Mouse (Mus musculus) c-Kit-positive CD71-negative TER-119-negative erythroid progenitor cells, embryonic 14.5 days (primary cell): ENCODE data around the gene BC005624.

Source experiments
- DNase-seq: peaks from one replicate; pipeline ENCODE4 v3.0.0-alpha.2; 2013; ENCODE audit warnings: low read depth

BC005624 gene

DNA sequence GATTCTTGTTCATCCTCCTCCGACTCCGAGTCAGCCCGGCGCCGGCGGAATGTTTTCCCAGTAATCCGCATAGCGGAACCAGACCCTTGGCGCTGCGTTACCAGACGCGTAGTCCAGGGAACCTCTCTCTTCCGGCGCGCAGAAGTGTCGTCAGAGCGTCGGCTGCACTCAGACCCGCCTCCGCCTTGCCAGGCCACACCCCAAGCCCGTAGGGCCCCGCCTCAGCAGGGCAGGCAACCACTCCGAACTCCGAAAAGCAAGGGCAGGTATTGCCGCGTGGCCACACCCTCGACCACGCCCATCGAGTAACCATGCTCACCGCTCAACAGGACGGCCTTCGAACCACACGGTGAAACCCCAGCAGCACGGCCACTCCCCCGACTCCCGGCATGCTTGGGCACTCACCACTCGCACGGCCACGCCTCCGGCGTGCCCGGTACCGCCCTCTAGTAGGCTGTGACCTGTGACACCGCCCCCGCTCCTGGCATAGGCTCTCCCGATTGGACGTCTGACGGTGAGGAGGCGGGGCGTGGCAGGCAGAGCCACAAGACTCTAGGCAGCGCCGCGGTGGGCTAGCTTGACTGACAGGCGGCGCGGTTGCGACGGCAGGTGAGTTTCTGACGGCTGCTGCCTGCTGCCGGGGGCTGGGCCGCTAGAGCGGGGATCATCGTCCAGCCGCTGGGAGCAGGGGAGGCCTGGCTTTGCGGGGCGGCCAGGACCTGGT lies at the start of gene BC005624, which contains the start of gene Usp20:
BC005624 (minus strand) TSS at position 412 of the 724 bp plus-strand sequence.
Usp20 (plus strand) TSS at position 490 of the 724 bp plus-strand sequence.
- DNase-seq = peak; percentile 97

DNA sequence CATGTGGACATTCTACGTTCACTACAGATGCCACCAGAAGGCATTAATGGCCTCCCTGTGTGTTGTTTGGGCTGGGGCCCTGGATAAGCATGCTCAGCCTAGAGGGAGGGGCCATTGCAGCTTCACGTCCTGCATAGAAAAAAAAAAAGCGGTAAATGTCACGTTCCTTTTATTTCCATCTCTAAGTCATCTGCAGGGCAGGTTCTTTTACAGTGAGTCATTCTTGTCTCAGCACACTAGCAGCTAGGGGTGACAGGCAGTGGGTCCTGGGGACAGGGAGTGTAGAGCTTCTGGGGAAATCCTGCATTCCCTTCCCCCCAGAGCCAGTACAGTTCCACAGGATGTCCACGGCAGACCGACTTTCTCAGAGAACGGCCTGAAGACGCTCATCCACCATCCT lies 44.6 kb upstream of the BC005624 start:
- DNase-seq = no peak

GRCm38 (mm10) chr2:31025458-31025857 lies 43.5 kb upstream of the BC005624 start:
- DNase-seq = no peak

GRCm38 (mm10) chr2:31024618-31025370 lies 42.8 kb upstream of the BC005624 start:
- peak; percentile 62 for DNase-seq

GRCm38 (mm10) chr2:31023940-31024339 lies 41.9 kb upstream of the BC005624 start:
- DNase-seq = no peak

DNA sequence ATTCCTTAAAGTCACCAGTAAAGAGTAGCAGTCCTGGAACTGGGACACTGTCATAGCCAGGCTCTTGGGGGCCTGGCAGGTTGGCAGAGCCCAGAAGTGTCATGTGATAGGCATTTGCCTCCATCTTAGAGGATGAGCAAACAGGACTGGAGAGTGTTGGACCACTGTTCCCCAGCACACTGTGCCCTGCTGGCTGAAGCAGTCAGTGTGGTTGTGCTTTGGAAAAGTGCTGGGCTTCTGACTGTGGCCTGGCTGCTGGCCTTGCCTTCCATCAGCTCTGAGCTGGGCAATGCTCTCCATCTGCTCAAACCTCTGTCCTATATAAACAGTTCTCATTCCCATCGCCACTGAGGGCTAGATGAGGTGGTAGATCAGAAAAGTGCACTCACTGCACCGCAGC lies 38.2 kb upstream of the BC005624 start:
- no peak for DNase-seq

- no peak for DNase-seq
Measured at GRCm38 (mm10) chr2:31019011-31019410, 37.0 kb upstream of the BC005624 start.

GRCm38 (mm10) chr2:31018519-31018918 lies 36.5 kb upstream of the BC005624 start:
- no peak for DNase-seq

- no peak for DNase-seq
Measured at GRCm38 (mm10) chr2:31017625-31018317, 35.8 kb upstream of the BC005624 start.

GRCm38 (mm10) chr2:31013371-31014120 lies 31.5 kb upstream of the BC005624 start:
- no peak for DNase-seq

DNA sequence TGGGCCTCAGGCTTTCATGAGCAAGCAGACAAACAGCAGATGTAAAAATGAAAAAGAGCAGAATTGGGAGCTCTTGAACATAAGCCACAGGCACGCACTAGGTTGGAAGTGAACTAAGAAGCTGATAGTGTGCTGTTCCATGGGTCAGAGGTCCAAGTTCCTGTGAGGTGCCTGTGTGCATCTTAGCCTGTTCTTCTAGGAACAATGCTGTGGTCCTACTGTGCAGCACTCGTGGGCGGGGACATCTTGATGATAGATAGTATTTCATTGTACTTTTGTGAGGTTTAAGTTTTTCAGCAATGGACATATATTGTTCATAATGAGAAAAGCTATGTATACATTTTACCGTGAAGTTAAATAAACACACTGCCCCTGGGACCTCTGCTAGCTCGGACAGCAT lies 25.2 kb upstream of the BC005624 start:
- DNase-seq = no peak

DNA sequence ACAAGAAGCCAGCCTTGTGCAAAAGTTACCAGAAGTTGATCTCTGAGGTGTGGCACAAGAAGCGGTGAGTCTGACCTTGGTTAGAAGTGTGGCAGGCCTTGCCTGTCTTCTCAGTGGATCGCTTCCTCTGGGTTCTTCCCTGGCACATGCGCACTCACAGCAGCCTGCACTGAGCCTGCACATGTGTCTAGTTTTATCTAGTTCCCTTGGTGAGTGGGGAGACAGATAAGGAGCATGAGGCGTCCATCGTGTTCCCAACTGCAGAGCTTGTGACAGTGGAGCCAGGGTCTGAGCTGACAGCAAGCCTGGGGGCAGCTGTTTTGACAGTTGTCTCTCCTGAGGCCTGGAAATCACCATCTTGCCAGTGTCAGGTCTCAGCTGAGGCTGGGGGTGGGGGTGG lies 24.4 kb upstream of the BC005624 start:
- DNase-seq = peak; percentile 38

- DNase-seq = no peak
Measured at GRCm38 (mm10) chr2:31005453-31005852, 23.5 kb upstream of the BC005624 start.

DNA sequence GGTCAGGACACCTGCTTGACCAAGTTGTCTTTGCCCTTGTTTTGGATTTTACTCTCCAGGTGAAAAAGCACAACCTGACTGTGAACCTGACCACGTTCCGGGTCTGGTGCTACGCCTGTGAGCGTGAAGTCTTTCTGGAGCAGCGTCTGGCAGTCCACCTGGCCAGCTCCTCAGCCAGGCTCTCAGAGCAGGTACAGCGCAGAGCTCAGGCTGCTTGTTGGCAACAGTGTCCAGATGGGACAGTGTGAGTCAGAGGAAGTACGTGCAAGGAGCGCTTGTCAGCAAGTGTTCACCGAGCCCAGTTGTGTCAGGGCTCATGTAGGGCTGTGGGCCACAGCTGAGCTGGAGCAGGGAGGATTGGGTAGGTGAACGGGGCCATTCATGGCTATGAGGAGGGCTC lies 20.9 kb upstream of the BC005624 start:
- no peak for DNase-seq

DNA sequence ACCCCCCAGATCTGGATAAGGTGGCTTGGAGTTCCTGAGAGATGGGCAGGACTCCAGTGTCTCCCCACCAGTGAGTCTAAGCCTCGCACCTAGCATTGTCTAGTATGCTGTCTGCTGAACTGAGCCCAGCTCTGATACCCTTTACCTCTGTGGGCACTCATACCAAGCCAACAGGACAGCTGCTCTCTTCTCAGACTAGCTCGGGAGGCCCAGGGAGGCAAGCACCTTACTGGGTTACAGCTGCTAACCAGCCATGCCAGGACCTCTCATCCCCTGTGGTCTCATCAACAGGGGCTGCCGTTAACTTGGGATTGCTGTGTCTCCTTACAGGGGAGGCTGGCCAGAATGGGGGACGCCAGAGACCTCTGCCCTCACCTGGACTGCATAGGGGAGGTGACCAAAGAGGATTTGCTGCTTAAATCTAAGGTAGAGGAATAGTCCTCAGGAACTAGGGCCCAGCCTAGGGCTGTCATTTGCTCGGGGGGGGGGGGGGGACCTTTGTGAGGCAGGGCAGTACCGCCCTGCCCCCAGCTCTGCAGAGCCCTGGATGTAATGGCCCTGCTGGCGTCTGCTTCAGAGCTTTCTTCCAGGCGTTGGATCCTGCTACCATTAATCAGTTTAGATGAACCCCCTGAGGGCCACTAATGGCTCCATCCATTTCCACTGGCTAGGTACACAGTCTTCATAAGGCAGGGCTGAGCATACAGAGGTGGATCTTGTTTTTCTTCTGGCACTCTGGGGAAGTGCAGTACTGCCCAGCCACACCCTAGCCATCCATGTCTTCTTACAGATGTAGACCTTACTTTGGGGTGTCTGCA lies 16.7 kb upstream of the BC005624 start:
- no peak for DNase-seq

GRCm38 (mm10) chr2:30995432-30995996 lies 13.5 kb upstream of the BC005624 start:
- no peak for DNase-seq

DNA sequence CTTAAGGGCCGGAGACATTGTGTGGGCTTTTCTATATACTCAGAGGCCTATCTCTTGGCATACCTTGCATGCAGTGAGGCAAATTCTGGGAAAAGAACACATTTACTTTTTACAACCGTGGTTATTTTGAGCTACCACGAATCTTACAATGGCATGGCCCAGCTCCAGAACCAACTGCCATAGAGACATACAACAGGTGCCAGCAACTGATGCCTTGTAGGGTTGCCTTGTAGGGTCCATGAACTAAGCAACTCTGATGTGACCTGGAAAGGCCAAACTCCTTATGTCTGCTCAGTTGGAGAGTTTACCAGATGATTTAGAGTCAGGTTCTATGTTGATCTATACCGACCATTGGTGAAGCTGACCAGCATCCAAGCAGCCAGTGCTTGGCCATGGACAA lies 12.9 kb upstream of the BC005624 start:
- DNase-seq = no peak

DNA sequence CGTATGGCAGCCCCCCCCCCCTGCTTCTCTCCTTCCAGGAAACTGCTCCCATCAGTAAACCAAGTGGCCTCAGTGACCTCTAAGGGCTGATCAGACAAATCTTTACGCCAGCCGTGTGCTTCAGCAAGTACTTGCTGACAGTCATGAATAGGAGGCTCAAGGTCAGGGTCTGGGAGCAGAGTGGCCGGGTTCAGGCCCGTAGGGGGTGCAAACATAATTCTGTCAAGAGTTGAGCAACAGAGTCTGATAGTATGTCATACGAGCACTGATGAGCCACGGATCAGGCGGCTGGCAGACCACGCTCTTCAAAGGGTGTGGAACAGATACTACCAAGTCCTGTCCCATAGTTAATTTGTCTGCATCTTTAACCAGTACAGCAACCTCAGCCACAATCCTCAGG lies 8.2 kb upstream of the BC005624 start:
- no peak for DNase-seq

GRCm38 (mm10) chr2:30985111-30986020 lies 3.4 kb upstream of the BC005624 start:
- DNase-seq = no peak

DNA sequence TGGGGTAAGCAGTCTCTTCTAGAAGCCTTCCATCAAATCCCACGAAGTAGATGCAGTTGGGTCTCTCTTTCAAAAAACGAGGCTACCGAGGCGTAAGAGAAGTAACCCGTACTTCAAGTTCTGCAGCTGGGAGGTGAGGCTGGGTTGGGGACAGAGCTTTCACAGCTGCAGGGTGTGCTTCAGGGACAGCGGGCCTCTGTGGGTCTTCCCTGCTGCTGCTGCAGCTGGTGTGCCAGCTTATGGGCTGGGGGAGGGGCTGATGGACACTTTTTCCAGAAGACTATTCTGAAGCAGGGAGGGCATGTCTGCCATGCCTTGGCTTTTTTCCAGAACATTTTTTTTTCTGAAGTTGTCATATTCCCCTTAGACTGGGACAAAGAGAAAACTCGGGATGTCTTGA lies 1.0 kb upstream of the BC005624 start:
- no peak for DNase-seq
